Comparison of ENCODE assay signal across 15 mouse cellular contexts in the genomic region with DNA sequence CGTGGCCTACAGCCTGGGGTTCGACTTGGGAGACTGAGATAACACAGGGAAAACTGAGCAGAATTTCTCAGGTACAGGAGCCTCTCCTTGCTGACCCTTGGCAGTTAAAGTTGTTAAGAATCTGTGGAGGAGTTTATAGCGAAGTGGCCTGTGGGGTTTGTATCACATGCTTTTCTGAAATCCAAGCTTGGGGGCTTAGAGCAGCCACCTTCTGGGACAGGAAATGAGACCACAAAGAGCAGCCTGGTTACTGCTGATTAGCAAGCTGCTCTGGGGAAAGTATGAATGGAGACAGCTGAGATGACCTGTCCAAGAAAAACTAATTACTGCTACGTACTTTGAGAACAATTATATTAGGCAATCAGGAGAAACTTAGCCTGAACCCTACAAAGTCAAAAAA.
DNase-seq lines count a peak whose midpoint lies in the region; ATAC-seq lines count a peak whose summit lies in the region.
"Had no signal": no experiment of that assay in that cellular context is flagged by ENCODE, and none has a peak within 500 bp of the region (broad histone marks: within the 10 kb centered on the region; RNA-seq: fewer than 3 reads in every experiment).

No protein-coding gene starts in this region.

- 36% methylated on average over 4 of the region's 4 CpGs for WGBS in heart, embryonic 10.5 days
- 21% methylated on average over 4 of the region's 4 CpGs for WGBS in kidney, embryonic 16.5 days
- 46% methylated on average over 4 of the region's 4 CpGs for WGBS in limb, embryonic 10.5 days

- no peak overlapping the region for H3K4me3 ChIP-seq in heart, embryonic 10.5 days
- H3K4me3 ChIP-seq in kidney, embryonic 16.5 days (ENCODE audit: low read length), result no peak overlapping the region
- H3K4me3 ChIP-seq in limb, embryonic 10.5 days, result no peak overlapping the region
- H3K4me3 ChIP-seq: embryonic facial prominence, embryonic 13.5 days; hindbrain, embryonic 13.5 days; midbrain, embryonic 15.5 days; neural tube, embryonic 13.5 days had no signal

- H3K9ac ChIP-seq in kidney, embryonic 16.5 days (replicated peaks; ENCODE audit: low read length), result no peak overlapping the region
- H3K9ac ChIP-seq: embryonic facial prominence, embryonic 13.5 days; hindbrain, embryonic 13.5 days; midbrain, embryonic 15.5 days; neural tube, embryonic 13.5 days had no signal

- 0 out of 2 replicates have a peak, but pooled peaks cover 9% of the 10 kb centered on the region for H3K36me3 ChIP-seq in heart, embryonic 10.5 days
- H3K36me3 ChIP-seq in kidney, embryonic 16.5 days (ENCODE audit: insufficient read depth, low read length), result no peaks in the 10 kb centered on the region
- H3K36me3 ChIP-seq in limb, embryonic 10.5 days, result peaks cover 60% of the 10 kb centered on the region
- H3K36me3 ChIP-seq: midbrain, embryonic 15.5 days had no signal

- no peak for DNase-seq in heart, embryonic 10.5 days (ENCODE audit: low spot score)
- DNase-seq in heart, postnatal 36 days, result no peak
- DNase-seq in kidney, postnatal 25 days, result no peak
- DNase-seq in Muller cell, postnatal 12 days (ENCODE audit: inconsistent ontology term), result peak; percentile 19
- DNase-seq in limb, embryonic 10.5 days (ENCODE audit: low spot score), result peak; percentile 44
- no peak for DNase-seq in yolk sac, embryonic 10.5 days (ENCODE audit: low spot score)
- DNase-seq: adrenal gland, adult 2 months; cerebellum, postnatal 10 days; kidney, adult 2 months had no signal

- intact Hi-C loops in heart, postnatal 36 days (cut with DNase I), result no loop called here

- peaks cover 36% of the 10 kb centered on the region; the same call in 1 of the 2 replicates for H3K4me1 ChIP-seq in heart, embryonic 10.5 days
- peaks cover 13% of the 10 kb centered on the region for H3K4me1 ChIP-seq in kidney, embryonic 16.5 days (ENCODE audit: insufficient read depth, low read length)
- peaks cover 51% of the 10 kb centered on the region for H3K4me1 ChIP-seq in limb, embryonic 10.5 days

- H3K27me3 ChIP-seq in heart, embryonic 10.5 days (ENCODE audit: insufficient read depth, poor library complexity, severe bottlenecking), result no peaks in the 10 kb centered on the region
- H3K27me3 ChIP-seq in kidney, embryonic 16.5 days (ENCODE audit: insufficient read depth, low read length), result no peaks in the 10 kb centered on the region
- no peaks in the 10 kb centered on the region for H3K27me3 ChIP-seq in limb, embryonic 10.5 days (ENCODE audit: low read depth, poor library complexity, severe bottlenecking)
- H3K27me3 ChIP-seq: embryonic facial prominence, embryonic 13.5 days; hindbrain, embryonic 13.5 days; midbrain, embryonic 15.5 days; neural tube, embryonic 13.5 days had no signal

- no peak overlapping the region for H3K4me2 ChIP-seq in kidney, embryonic 16.5 days (replicated peaks; ENCODE audit: low read depth, low read length)
- H3K4me2 ChIP-seq: embryonic facial prominence, embryonic 13.5 days; hindbrain, embryonic 13.5 days; midbrain, embryonic 15.5 days; neural tube, embryonic 13.5 days had no signal

- peak; percentile 50; the same call in 1 of the 2 replicates for ATAC-seq in kidney, embryonic 16.5 days (ENCODE audit: low FRiP score, low TSS enrichment)
- no peak for ATAC-seq in megakaryocyte, adult 5-6 weeks (ENCODE audit: poor library complexity, severe bottlenecking)
- ATAC-seq: midbrain, embryonic 15.5 days had no signal

- H3K27ac ChIP-seq in heart, embryonic 10.5 days, result peak overlapping the region; percentile 65; the same call in 1 of the 2 replicates
- peak overlapping the region; percentile 68 for H3K27ac ChIP-seq in kidney, embryonic 16.5 days (ENCODE audit: low read length)
- H3K27ac ChIP-seq in limb, embryonic 10.5 days, result peak overlapping the region; percentile 38
- H3K27ac ChIP-seq: embryonic facial prominence, embryonic 13.5 days; midbrain, embryonic 15.5 days; neural tube, embryonic 13.5 days had no signal

- no peaks in the 10 kb centered on the region for H3K9me3 ChIP-seq in heart, embryonic 10.5 days
- H3K9me3 ChIP-seq in kidney, embryonic 16.5 days (ENCODE audit: low read length), result no peaks in the 10 kb centered on the region
- no peaks in the 10 kb centered on the region for H3K9me3 ChIP-seq in limb, embryonic 10.5 days (replicated peaks)
- H3K9me3 ChIP-seq: embryonic facial prominence, embryonic 13.5 days; hindbrain, embryonic 13.5 days; midbrain, embryonic 15.5 days; neural tube, embryonic 13.5 days had no signal

Comparison
In these comparisons a context has a peak if more than half of its experiments do, and no peak if none do; other contexts are left out.
1. DNase-seq: peak in Muller cell, postnatal 12 days (single experiment) and limb, embryonic 10.5 days (single experiment); none in heart, embryonic 10.5 days (single experiment), heart, postnatal 36 days (0 of 2), kidney, postnatal 25 days (0 of 2) and yolk sac, embryonic 10.5 days (single experiment).
2. Peak in every context shown above with its lines, with median percentiles within 50 percentile points of each other: H3K27ac ChIP-seq.